Mouse (Mus musculus) embryonic facial prominence, embryonic 15.5 days (tissue): Measurements from ENCODE around the gene Crhr2. TPM values are rescaled to one million over a fixed set of nuclear protein-coding genes. Genes with fewer than 3 reads are reported as not detected.

Source experiments
- ATAC-seq: fragments of 200-750 bp; cut with Nextera tagmentation; 2 replicates; pipeline ENCODE4 v1.8.0; 2017; ENCODE audit warnings: low read depth, moderate TSS enrichment; ENCODE audit not compliant: insufficient number of reproducible peaks, low FRiP score, low TSS enrichment
- H3K27ac ChIP-seq: fragments of 300-500 bp; sonication (generic); replicated peaks from 2 replicates; pipeline ENCODE4 v1.5.1; 2015; ENCODE audit warnings: mild to moderate bottlenecking, inconsistent platforms
- H3K27me3 ChIP-seq: fragments of 300-500 bp; sonication (generic); 2 replicates; pipeline ENCODE4 v1.6.1; 2015; ENCODE audit warnings: inconsistent platforms
- H3K36me3 ChIP-seq: fragments of 300-500 bp; sonication (generic); 2 replicates; pipeline ENCODE4 v1.6.1; 2015; ENCODE audit warnings: mild to moderate bottlenecking, inconsistent platforms
- H3K4me1 ChIP-seq: fragments of 300-500 bp; sonication (generic); 2 replicates; pipeline ENCODE4 v1.6.1; 2015; ENCODE audit warnings: inconsistent platforms
- H3K4me2 ChIP-seq: fragments of 300-500 bp; sonication (generic); replicated peaks from 2 replicates; pipeline ENCODE4 v1.6.1; 2015; ENCODE audit warnings: mild to moderate bottlenecking, inconsistent platforms
- H3K4me3 ChIP-seq: fragments of 300-500 bp; sonication (generic); replicated peaks from 2 replicates; pipeline ENCODE4 v1.5.1; 2015; ENCODE audit warnings: mild to moderate bottlenecking, inconsistent platforms
- H3K9ac ChIP-seq: fragments of 300-500 bp; sonication (generic); 2 replicates; pipeline ENCODE4 v1.6.1; 2015; ENCODE audit warnings: inconsistent platforms
- H3K9me3 ChIP-seq: fragments of 300-500 bp; sonication (generic); replicated peaks from 2 replicates; pipeline ENCODE4 v1.6.1; 2016; ENCODE audit warnings: inconsistent platforms
- WGBS: fragments of 180-500 bp; shearing (Covaris S2); methylation state at CpG from one replicate; pipeline ENCODE4 v1.1.7; 2015; 5-methylcytosine and 5-hydroxymethylcytosine counted together
- polyA plus RNA-seq: library from polyadenylated mRNA; unstranded; fragments of >200 nt; fragmentation: Nextera tagmentation; extraction: Ambion mirVana; gene quantifications from 2 replicates; pipeline ENCODE4 v1.2.1, GENCODE M21; 2015

Gene Crhr2
- polyA plus RNA-seq, 1 experiment from 2014 or later = 0.40 TPM

GRCm38 (mm10) chr6:55076561-55077255, 56.1 kb downstream of the Crhr2 start:
- peaks cover 75% of the 10 kb centered on the region for H3K36me3 ChIP-seq
- H3K9ac ChIP-seq = no peak overlapping the region
- H3K27me3 ChIP-seq = no peaks in the 10 kb centered on the region
- ATAC-seq = no peak
- H3K9me3 ChIP-seq = no peaks in the 10 kb centered on the region
- H3K4me3 ChIP-seq = no peak overlapping the region
- no peak overlapping the region for H3K4me2 ChIP-seq
- H3K4me1 ChIP-seq = no peaks in the 10 kb centered on the region
- WGBS = 82% methylated on average over 4 of the region's 4 CpGs
- no peak overlapping the region for H3K27ac ChIP-seq

GRCm38 (mm10) chr6:55065903-55066302, 66.9 kb downstream of the Crhr2 start:
- Histone ChIP-seq H3K4me2 (no peak overlapping the region), H3K4me1 (no peaks in the 10 kb centered on the region), H3K27ac (no peak overlapping the region), H3K9me3 (no peaks in the 10 kb centered on the region), H3K36me3 (peaks cover 77% of the 10 kb centered on the region), H3K27me3 (no peaks in the 10 kb centered on the region), H3K4me3 (no peak overlapping the region), H3K9ac (no peak overlapping the region)
- WGBS = 92% methylated on average over 2 of the region's 2 CpGs
- ATAC-seq = no peak

- Histone ChIP-seq H3K9ac (no peak overlapping the region), H3K27ac (no peak overlapping the region), H3K36me3 (peaks cover 87% of the 10 kb centered on the region), H3K4me3 (no peak overlapping the region), H3K9me3 (no peaks in the 10 kb centered on the region), H3K27me3 (no peaks in the 10 kb centered on the region), H3K4me2 (no peak overlapping the region), H3K4me1 (no peaks in the 10 kb centered on the region)
- ATAC-seq = no peak
- 96% methylated on average over 7 of the region's 7 CpGs for WGBS
Measured at GRCm38 (mm10) chr6:55064477-55064827, 68.4 kb downstream of the Crhr2 start.

- Histone ChIP-seq H3K4me1 (no peaks in the 10 kb centered on the region), H3K36me3 (peaks cover 88% of the 10 kb centered on the region), H3K27ac (no peak overlapping the region), H3K9me3 (no peaks in the 10 kb centered on the region), H3K4me3 (no peak overlapping the region), H3K4me2 (no peak overlapping the region), H3K9ac (no peak overlapping the region), H3K27me3 (no peaks in the 10 kb centered on the region)
- 92% methylated on average over 9 of the region's 9 CpGs for WGBS
- ATAC-seq = no peak
Measured at GRCm38 (mm10) chr6:55063793-55064476, 68.9 kb downstream of the Crhr2 start.

GRCm38 (mm10) chr6:55062200-55062599, 70.6 kb downstream of the Crhr2 start:
- H3K4me2 ChIP-seq = no peak overlapping the region
- no peak overlapping the region for H3K4me3 ChIP-seq
- no peak for ATAC-seq
- peaks cover 78% of the 10 kb centered on the region for H3K36me3 ChIP-seq
- H3K27me3 ChIP-seq = no peaks in the 10 kb centered on the region
- H3K27ac ChIP-seq = no peak overlapping the region
- no peaks in the 10 kb centered on the region for H3K4me1 ChIP-seq
- no peaks in the 10 kb centered on the region for H3K9me3 ChIP-seq
- WGBS = 75% methylated on average over 5 of the region's 5 CpGs
- no peak overlapping the region for H3K9ac ChIP-seq

GRCm38 (mm10) chr6:55061328-55061727, 71.5 kb downstream of the Crhr2 start:
- no peak for ATAC-seq
- H3K9ac ChIP-seq = no peak overlapping the region
- H3K27me3 ChIP-seq = no peaks in the 10 kb centered on the region
- 89% methylated on average over 11 of the region's 11 CpGs for WGBS
- H3K27ac ChIP-seq = no peak overlapping the region
- no peaks in the 10 kb centered on the region for H3K4me1 ChIP-seq
- peaks cover 79% of the 10 kb centered on the region for H3K36me3 ChIP-seq
- no peak overlapping the region for H3K4me2 ChIP-seq
- H3K4me3 ChIP-seq = no peak overlapping the region
- no peaks in the 10 kb centered on the region for H3K9me3 ChIP-seq

- Histone ChIP-seq H3K27me3 (no peaks in the 10 kb centered on the region), H3K4me3 (no peak overlapping the region), H3K9me3 (no peaks in the 10 kb centered on the region), H3K4me2 (no peak overlapping the region), H3K9ac (no peak overlapping the region), H3K36me3 (peaks cover 80% of the 10 kb centered on the region), H3K27ac (no peak overlapping the region), H3K4me1 (no peaks in the 10 kb centered on the region)
- no peak for ATAC-seq
- WGBS = 84% methylated on average over 7 of the region's 7 CpGs
Measured at GRCm38 (mm10) chr6:55060241-55060825, 72.5 kb downstream of the Crhr2 start.

GRCm38 (mm10) chr6:55057427-55057826, 75.4 kb downstream of the Crhr2 start:
- Histone ChIP-seq H3K9me3 (no peaks in the 10 kb centered on the region), H3K4me1 (no peaks in the 10 kb centered on the region), H3K9ac (no peak overlapping the region), H3K27me3 (no peaks in the 10 kb centered on the region), H3K4me2 (no peak overlapping the region), H3K4me3 (no peak overlapping the region), H3K27ac (no peak overlapping the region), H3K36me3 (peaks cover 78% of the 10 kb centered on the region)
- no peak for ATAC-seq
- 89% methylated on average over 3 of the region's 3 CpGs for WGBS

GRCm38 (mm10) chr6:55054491-55054890, 78.3 kb downstream of the Crhr2 start:
- H3K27ac ChIP-seq = no peak overlapping the region
- H3K4me3 ChIP-seq = no peak overlapping the region
- no peak overlapping the region for H3K9ac ChIP-seq
- H3K36me3 ChIP-seq = peaks cover 68% of the 10 kb centered on the region
- ATAC-seq = no peak
- H3K4me2 ChIP-seq = no peak overlapping the region
- no peaks in the 10 kb centered on the region for H3K4me1 ChIP-seq
- WGBS = 90% methylated on average over 4 of the region's 4 CpGs
- H3K9me3 ChIP-seq = no peaks in the 10 kb centered on the region
- H3K27me3 ChIP-seq = no peaks in the 10 kb centered on the region

GRCm38 (mm10) chr6:55049186-55049585, 83.6 kb downstream of the Crhr2 start:
- Histone ChIP-seq H3K4me3 (no peak overlapping the region), H3K9me3 (no peaks in the 10 kb centered on the region), H3K36me3 (peaks cover 52% of the 10 kb centered on the region), H3K27me3 (no peaks in the 10 kb centered on the region), H3K27ac (no peak overlapping the region), H3K4me2 (no peak overlapping the region), H3K9ac (no peak overlapping the region), H3K4me1 (0 out of 2 replicates have a peak, but pooled peaks cover 3% of the 10 kb centered on the region)
- ATAC-seq = no peak
- 88% methylated on average over 10 of the region's 10 CpGs for WGBS

- 41% methylated on average over 1 of the region's 1 CpGs for WGBS
- Histone ChIP-seq H3K27me3 (no peaks in the 10 kb centered on the region), H3K27ac (no peak overlapping the region), H3K9ac (no peak overlapping the region), H3K36me3 (peaks cover 28% of the 10 kb centered on the region), H3K4me2 (no peak overlapping the region), H3K4me3 (no peak overlapping the region), H3K4me1 (0 out of 2 replicates have a peak, but pooled peaks cover 3% of the 10 kb centered on the region), H3K9me3 (no peaks in the 10 kb centered on the region)
- no peak for ATAC-seq
Measured at GRCm38 (mm10) chr6:55045326-55045725, 87.5 kb downstream of the Crhr2 start.
